Mouse (Mus musculus) embryonic fibroblast, embryonic 13.5 days (primary cell): Measurements from ENCODE around the gene Gm7271.

Experiments
- CTCF ChIP-seq: IDR thresholded peaks from 2 replicates; pipeline ENCODE4 v1.5.1; 2011; ENCODE audit warnings: mild to moderate bottlenecking, control low read depth, low read length, moderate library complexity, borderline replicate concordance; ENCODE audit not compliant: insufficient read depth
- POLR2A ChIP-seq: IDR thresholded peaks from 2 replicates; pipeline ENCODE4 v1.6.1; 2011; ENCODE audit warnings: low read depth, mild to moderate bottlenecking, control low read depth, low read length, moderate library complexity

- TF ChIP-seq CTCF (no peak), POLR2A (no peak)
These were observed 6.1 kb upstream of the Gm7271 start for GRCm38 (mm10) chr5:76477764-76478163.
